Comparison of ENCODE assay signal across 22 mouse cellular contexts in the genomic region with DNA sequence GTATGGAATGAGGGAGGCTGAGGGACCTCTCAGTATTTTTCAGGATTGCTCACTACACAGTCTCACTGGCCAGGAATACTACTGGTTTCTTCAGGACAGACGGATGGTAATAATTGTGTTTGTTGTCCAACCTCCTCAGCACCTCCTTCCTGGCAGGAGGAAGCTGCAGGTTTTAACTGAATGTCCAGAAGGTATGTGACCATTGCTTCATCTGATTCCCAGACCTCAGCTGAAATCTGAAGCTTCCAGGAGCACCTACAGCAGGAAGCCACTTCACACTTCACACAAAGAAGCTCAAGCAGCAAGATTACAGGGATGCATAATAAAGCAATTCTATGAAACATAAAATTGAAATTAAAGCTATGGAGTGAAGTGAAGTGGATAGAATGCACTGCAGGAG.
"Had no signal": no experiment of that assay in that cellular context is flagged by ENCODE, and none has a peak within 500 bp of the region (broad histone marks: within the 10 kb centered on the region; RNA-seq: fewer than 3 reads in every experiment).

No protein-coding gene starts in this region.

- H3K27me3 ChIP-seq: heart, embryonic 12.5 days; hindbrain, embryonic 13.5 days; hindbrain, embryonic 15.5 days; kidney, embryonic 15.5 days; limb, embryonic 13.5 days; limb, embryonic 15.5 days; liver, embryonic 12.5 days had no signal

- ATAC-seq: hindbrain, postnatal 0 days; intestine, embryonic 16.5 days; liver, embryonic 12.5 days had no signal

- DNase-seq: gastrocnemius, adult 2 months; gastrocnemius, postnatal 10 days; gastrocnemius, postnatal 25 days; heart, adult 18-20 months; heart, postnatal 10 days; kidney, adult 11 months; kidney, adult 2 months; kidney, adult 9 months; kidney, postnatal 14 days; kidney, postnatal 36 days; layer of hippocampus, adult 9-11 months; layer of hippocampus, postnatal 36 days; left cerebral cortex, postnatal 4 days had no signal
